Mouse (Mus musculus) testis, adult 2 months (tissue): ENCODE results near the gene Insig1.
A peak's percentile ranks its signal among the peaks of the same experiment; 100 is the strongest.

Source experiments
- CTCF ChIP-seq: fragments of 200-500 bp; IDR thresholded peaks from 2 replicates; pipeline ENCODE4 v1.5.1; 2012; ENCODE audit warnings: low read depth, mild to moderate bottlenecking, inconsistent platforms, low read length, moderate library complexity; ENCODE audit not compliant: control insufficient read depth, insufficient read depth, insufficient replicate concordance
- POLR2A ChIP-seq: fragments of 200-500 bp; IDR thresholded peaks from 2 replicates; pipeline ENCODE4 v1.6.1; 2012; ENCODE audit warnings: low read depth, mild to moderate bottlenecking, inconsistent platforms, low read length, moderate library complexity; ENCODE audit not compliant: control insufficient read depth

DNA sequence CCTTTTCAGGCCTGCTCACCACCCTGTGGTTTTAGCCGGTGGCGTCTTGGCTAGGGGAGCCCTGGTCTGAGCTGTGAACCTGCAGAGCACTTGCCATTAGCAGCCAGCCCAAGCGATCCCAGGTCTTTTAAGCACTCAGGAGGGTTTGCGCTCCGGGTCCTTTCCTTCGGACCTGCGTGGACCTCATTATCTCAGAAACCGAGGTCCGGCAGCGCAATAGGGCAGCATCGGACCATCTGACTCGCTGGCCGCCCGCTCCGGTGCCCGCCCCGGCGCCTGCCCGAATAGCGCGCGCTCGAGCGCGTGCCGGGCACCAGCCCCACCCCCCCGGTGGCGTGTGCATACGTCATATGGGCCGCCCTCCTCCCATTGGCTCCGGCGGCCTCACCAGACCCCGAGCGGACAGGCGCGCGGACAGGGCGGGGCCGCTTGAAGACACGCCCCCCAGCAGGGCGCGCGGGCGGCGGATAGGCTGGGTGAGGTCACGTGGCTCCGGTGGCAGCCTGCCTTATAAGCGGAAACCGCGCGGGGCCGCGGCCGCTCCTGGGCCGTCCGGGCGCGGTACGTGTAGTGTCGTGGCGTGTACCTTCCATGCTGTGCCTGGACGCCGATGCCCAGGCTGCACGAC, at the start of gene Insig1:
- TF ChIP-seq CTCF, result no peak
- TF ChIP-seq POLR2A, result peak; percentile 97
